Mouse (Mus musculus) kidney, adult 2 months (tissue): ENCODE measurements around the gene Gm10662. TPM values are rescaled to one million over a fixed set of nuclear protein-coding genes. Genes with fewer than 3 reads are reported as not detected.
"Not testable (repeated sequence)": the region's sequence is repeated elsewhere in the genome, so short reads cannot be mapped to it uniquely, and the experiment has no call there.

ENCODE experiments used
- DNase-seq: peaks from one replicate; pipeline ENCODE4 v3.0.0; 2021
- H3K27ac ChIP-seq: fragments of 200-500 bp; 2 replicates; pipeline ENCODE4 v1.5.1; 2012; ENCODE audit warnings: low read depth, low read length, control low read depth, inconsistent platforms; ENCODE audit not compliant: insufficient read depth
- H3K27me3 ChIP-seq: fragments of 200-500 bp; replicated peaks from 2 replicates; pipeline ENCODE4 v1.6.1; 2012; ENCODE audit warnings: mild to moderate bottlenecking, moderate library complexity, low read length, inconsistent platforms; ENCODE audit not compliant: control insufficient read depth, insufficient read depth
- H3K36me3 ChIP-seq: fragments of 200-500 bp; 2 replicates; pipeline ENCODE4 v1.6.1; 2012; ENCODE audit warnings: mild to moderate bottlenecking, moderate library complexity, low read length, inconsistent platforms; ENCODE audit not compliant: control insufficient read depth, insufficient read depth
- H3K4me1 ChIP-seq: fragments of 200-500 bp; 2 replicates; pipeline ENCODE4 v1.6.1; 2011; ENCODE audit warnings: low read length; ENCODE audit not compliant: control insufficient read depth, insufficient read depth
- H3K4me3 ChIP-seq: fragments of 200-500 bp; 2 replicates; pipeline ENCODE4 v1.5.1; 2011; ENCODE audit warnings: mild to moderate bottlenecking, low read depth, low read length, control low read depth; ENCODE audit not compliant: insufficient read depth
- WGBS: fragments of 180-500 bp; shearing (Covaris S2); methylation state at CpG from one replicate; pipeline ENCODE4 v1.1.7; 2018; 5-methylcytosine and 5-hydroxymethylcytosine counted together
- polyA plus RNA-seq: library from polyadenylated mRNA; depleted of rRNA; stranded (reverse); fragments of >200 nt; gene quantifications from 2 replicates; pipeline ENCODE4 v1.2.3, GENCODE M21; 2012; rRNA removed

Gene Gm10662
- polyA plus RNA-seq: not detected in 2 replicates

DNA sequence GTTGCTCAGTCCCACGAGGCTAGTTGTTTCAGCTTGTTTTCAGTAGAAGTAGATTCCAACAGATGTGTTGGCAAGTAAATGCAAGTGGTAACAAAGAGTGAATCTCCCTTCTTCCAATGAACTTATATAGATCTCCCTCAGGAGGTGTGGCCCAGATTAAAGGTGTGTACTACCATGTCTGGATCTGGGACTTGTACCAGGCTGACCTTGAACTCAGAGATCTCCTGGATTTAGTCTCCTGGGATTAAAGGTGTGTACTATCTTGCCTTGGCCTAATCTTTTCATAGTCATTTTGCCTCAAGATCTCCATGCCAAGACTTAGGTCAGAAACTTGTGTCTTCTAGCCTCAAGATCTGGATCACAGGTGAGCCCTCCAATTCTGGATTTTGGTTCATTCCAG is at the start of gene Gm10662:
Gene Gm10662, minus strand, starts transcription at position 101 of the 400 bp plus-strand sequence.
- not testable (repeated sequence) for DNase-seq, H3K4me1 ChIP-seq, H3K27me3 ChIP-seq, H3K4me3 ChIP-seq, H3K27ac ChIP-seq, H3K36me3 ChIP-seq
- WGBS: no CpG with 5 or more reads among the region's 1 CpGs

DNA sequence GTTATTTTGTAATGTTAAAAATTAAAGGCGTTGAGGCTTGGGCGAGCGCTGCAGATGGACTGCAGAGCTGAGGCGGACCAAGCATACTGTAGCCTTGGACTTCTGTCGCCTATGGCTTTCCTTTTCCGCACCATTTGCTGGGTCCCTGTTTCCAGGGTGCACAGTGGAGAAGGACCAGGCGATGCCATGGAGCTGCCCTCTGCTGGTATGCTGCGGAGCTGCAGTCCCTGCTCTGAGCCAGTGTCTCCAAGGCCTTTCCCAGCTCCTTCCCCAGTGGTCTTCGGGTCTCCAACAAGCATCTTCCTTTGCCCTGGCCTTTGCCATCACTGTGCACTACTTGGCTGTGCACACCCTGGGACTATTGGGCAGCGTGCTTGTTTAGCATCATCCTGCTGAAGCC is 19.2 kb upstream of the Gm10662 start:
- H3K4me3 ChIP-seq, H3K27ac ChIP-seq, H3K4me1 ChIP-seq, DNase-seq, H3K27me3 ChIP-seq, H3K36me3 ChIP-seq: not testable (repeated sequence)
- 87% methylated on average over 10 of the region's 10 CpGs for WGBS

Other genes with a start within 250 kb of the Gm10662 start
- not detected in 2 replicates for gene Gm4214, start 159.8 kb downstream of the Gm10662 start, polyA plus RNA-seq
- gene Gm4216, start 124.6 kb downstream of the Gm10662 start, polyA plus RNA-seq: not detected in 2 replicates
- not detected in 2 replicates for gene Vmn1r163, start 88.9 kb downstream of the Gm10662 start, polyA plus RNA-seq
- gene Gm8720, start 77.0 kb downstream of the Gm10662 start, polyA plus RNA-seq: not detected in 2 replicates
- not detected in 2 replicates for gene Vmn1r165, start 72.9 kb upstream of the Gm10662 start, polyA plus RNA-seq
- not detected in 2 replicates for gene Vmn1r166, start 107.2 kb upstream of the Gm10662 start, polyA plus RNA-seq
- not detected in 2 replicates for gene Gm6902, start 134.4 kb upstream of the Gm10662 start, polyA plus RNA-seq
- gene Nlrp4e, start 156.7 kb upstream of the Gm10662 start, polyA plus RNA-seq: not detected in 2 replicates
- not detected in 2 replicates for gene Nlrp5, start 241.4 kb upstream of the Gm10662 start, polyA plus RNA-seq